Mouse (Mus musculus): ENCODE results near the gene Gab3. TPM values are rescaled to one million over a fixed set of nuclear protein-coding genes. Genes with fewer than 3 reads are reported as not detected.

Gene Gab3
- polyA plus RNA-seq (2016; fragmentation: Nextera tagmentation; extraction: Ambion mirVana), result 0.83 and 1.0 TPM in 2 replicates

GRCm38 (mm10) chrX:75084774-75085508 lies at the start of gene Gab3:
Gene Gab3 (minus strand): TSS chrX:75085458.
- H3K36me3 ChIP-seq, result no peaks in the 10 kb centered on the region
- DNase-seq (ENCODE audit: low spot score), result peak; percentile 40
- H3K9me3 ChIP-seq (replicated peaks), result no peaks in the 10 kb centered on the region
- 0 out of 2 replicates have a peak within 1 kb of the TSS, but pooled peaks have one; percentile 57 for H3K27ac ChIP-seq (replicated peaks)
- H3K4me3 ChIP-seq, result peak within 1 kb of the TSS; percentile 58
- 0 out of 2 replicates have a peak, but pooled peaks cover 3% of the 10 kb centered on the region for H3K4me1 ChIP-seq
- WGBS, result 11% methylated on average over 12 of the region's 17 CpGs
- H3K27me3 ChIP-seq (ENCODE audit: low read depth, poor library complexity, severe bottlenecking), result no peaks in the 10 kb centered on the region

- peak; percentile 80 for DNase-seq (ENCODE audit: low spot score)
- 15% methylated on average over 36 of the region's 36 CpGs for WGBS
Observed at GRCm38 (mm10) chrX:75130467-75131160, 45.4 kb upstream of the Gab3 start, which contains the start of gene Mpp1. Gene Mpp1 (minus strand): TSS chrX:75131016.

DNA sequence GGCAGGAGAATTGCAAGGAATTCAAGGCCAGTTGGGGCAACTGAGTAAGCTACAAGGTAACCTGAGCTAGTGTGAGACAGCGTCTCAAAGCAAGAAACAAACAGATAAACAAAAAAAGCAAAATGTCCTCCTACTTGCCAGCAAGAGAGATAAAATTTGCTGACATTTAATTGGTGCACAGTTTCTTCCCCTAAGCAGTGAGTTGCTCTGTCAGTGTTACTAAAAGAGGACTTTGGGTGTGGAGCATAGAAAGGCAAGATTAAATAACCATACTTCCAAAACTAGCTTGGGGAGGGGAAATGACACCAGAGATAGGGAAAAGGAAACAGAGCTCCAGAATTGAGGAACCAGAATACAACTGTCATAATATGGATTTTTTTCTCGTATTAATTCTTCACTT lies 44.2 kb upstream of the Gab3 start:
- no peak for DNase-seq (ENCODE audit: low spot score)
- no peak overlapping the region for H3K27ac ChIP-seq (replicated peaks)
- WGBS, result 69% methylated on average over 2 of the region's 2 CpGs
- no peak overlapping the region for H3K4me3 ChIP-seq
- H3K36me3 ChIP-seq, result peaks cover 9% of the 10 kb centered on the region
- H3K27me3 ChIP-seq (ENCODE audit: low read depth, poor library complexity, severe bottlenecking), result no peaks in the 10 kb centered on the region
- no peaks in the 10 kb centered on the region for H3K9me3 ChIP-seq (replicated peaks)
- no peaks in the 10 kb centered on the region for H3K4me1 ChIP-seq

More at GRCm38 (mm10) chrX:75130467-75131160, 45.4 kb upstream of the Gab3 start, which contains the start of gene Mpp1:
- H3K4me1 ChIP-seq, result no peaks in the 10 kb centered on the region
- peak within 1 kb of the TSS; percentile 58 for H3K4me3 ChIP-seq
- H3K27ac ChIP-seq (replicated peaks), result peak within 1 kb of the TSS; percentile 79
- no peaks in the 10 kb centered on the region for H3K9me3 ChIP-seq (replicated peaks)
- no peaks in the 10 kb centered on the region for H3K36me3 ChIP-seq
- no peaks in the 10 kb centered on the region for H3K27me3 ChIP-seq (ENCODE audit: low read depth, poor library complexity, severe bottlenecking)

- Histone ChIP-seq H3K9me3 (replicated peaks) (no peaks in the 10 kb centered on the region), H3K4me1 (no peaks in the 10 kb centered on the region)
Observed at GRCm38 (mm10) chrX:75128333-75128980, 43.2 kb upstream of the Gab3 start.

GRCm38 (mm10) chrX:75126893-75127292 lies 41.6 kb upstream of the Gab3 start:
- Histone ChIP-seq H3K36me3 (peaks cover 9% of the 10 kb centered on the region), H3K9me3 (replicated peaks) (no peaks in the 10 kb centered on the region), H3K4me3 (no peak overlapping the region), H3K4me1 (no peaks in the 10 kb centered on the region), H3K27me3 (ENCODE audit: low read depth, poor library complexity, severe bottlenecking) (no peaks in the 10 kb centered on the region), H3K27ac (replicated peaks) (no peak overlapping the region)
- DNase-seq (ENCODE audit: low spot score), result no peak

More at GRCm38 (mm10) chrX:75128333-75128980, 43.2 kb upstream of the Gab3 start:
- Histone ChIP-seq H3K27me3 (ENCODE audit: low read depth, poor library complexity, severe bottlenecking) (no peaks in the 10 kb centered on the region), H3K36me3 (peaks cover 9% of the 10 kb centered on the region), H3K4me3 (no peak overlapping the region), H3K27ac (replicated peaks) (no peak overlapping the region)
- DNase-seq (ENCODE audit: low spot score), result no peak

- 94% methylated on average over 3 of the region's 3 CpGs for WGBS
- Histone ChIP-seq H3K4me1 (no peaks in the 10 kb centered on the region), H3K9me3 (replicated peaks) (no peaks in the 10 kb centered on the region), H3K36me3 (peaks cover 12% of the 10 kb centered on the region), H3K4me3 (no peak overlapping the region), H3K27ac (replicated peaks) (no peak overlapping the region), H3K27me3 (ENCODE audit: low read depth, poor library complexity, severe bottlenecking) (no peaks in the 10 kb centered on the region)
- DNase-seq (ENCODE audit: low spot score), result no peak
Observed at GRCm38 (mm10) chrX:75125606-75126005, 40.3 kb upstream of the Gab3 start.

DNA sequence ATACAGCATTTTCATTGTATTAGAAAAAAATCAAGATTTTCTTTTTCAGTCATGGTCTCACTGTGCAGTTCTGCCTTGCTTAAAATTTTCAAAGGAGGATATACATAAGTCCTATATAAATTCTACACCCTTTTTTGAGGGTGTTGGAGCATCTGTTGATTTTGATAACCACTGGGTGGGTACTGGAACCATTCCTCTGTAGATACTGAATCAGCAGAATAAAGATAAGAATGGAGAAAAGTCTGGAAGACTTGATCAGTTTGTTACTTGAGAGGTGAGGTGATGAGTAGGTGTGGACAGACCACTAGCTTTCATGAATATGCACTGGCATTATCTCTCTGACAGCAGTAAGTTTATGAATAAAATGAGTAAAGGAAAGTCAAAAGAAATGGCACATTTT lies 30.3 kb upstream of the Gab3 start:
- DNase-seq (ENCODE audit: low spot score), result no peak
- H3K9me3 ChIP-seq (replicated peaks), result no peaks in the 10 kb centered on the region
- H3K4me3 ChIP-seq, result no peak overlapping the region
- H3K27ac ChIP-seq (replicated peaks), result no peak overlapping the region
- H3K36me3 ChIP-seq, result peaks cover 10% of the 10 kb centered on the region
- no peaks in the 10 kb centered on the region for H3K4me1 ChIP-seq
- no peaks in the 10 kb centered on the region for H3K27me3 ChIP-seq (ENCODE audit: low read depth, poor library complexity, severe bottlenecking)

- peaks cover 90% of the 10 kb centered on the region for H3K36me3 ChIP-seq
- no peak for DNase-seq (ENCODE audit: low spot score)
- H3K27ac ChIP-seq (replicated peaks), result no peak overlapping the region
- H3K4me1 ChIP-seq, result peaks cover 4% of the 10 kb centered on the region; the same call in 1 of the 2 replicates
- H3K4me3 ChIP-seq, result no peak overlapping the region
- 92% methylated on average over 6 of the region's 6 CpGs for WGBS
- H3K9me3 ChIP-seq (replicated peaks), result no peaks in the 10 kb centered on the region; the same call in 1 of the 2 replicates
- H3K27me3 ChIP-seq (ENCODE audit: low read depth, poor library complexity, severe bottlenecking), result no peaks in the 10 kb centered on the region
Observed at GRCm38 (mm10) chrX:75102293-75102692, 17.0 kb upstream of the Gab3 start.

GRCm38 (mm10) chrX:75098799-75099198 lies 13.5 kb upstream of the Gab3 start:
- no peaks in the 10 kb centered on the region for H3K9me3 ChIP-seq (replicated peaks)
- 90% methylated on average over 8 of the region's 8 CpGs for WGBS
- H3K4me1 ChIP-seq, result peaks cover 6% of the 10 kb centered on the region; the same call in 1 of the 2 replicates
- no peak for DNase-seq (ENCODE audit: low spot score)
- no peak overlapping the region for H3K4me3 ChIP-seq
- no peak overlapping the region for H3K27ac ChIP-seq (replicated peaks)
- H3K27me3 ChIP-seq (ENCODE audit: low read depth, poor library complexity, severe bottlenecking), result no peaks in the 10 kb centered on the region
- H3K36me3 ChIP-seq, result peaks cover 57% of the 10 kb centered on the region

DNA sequence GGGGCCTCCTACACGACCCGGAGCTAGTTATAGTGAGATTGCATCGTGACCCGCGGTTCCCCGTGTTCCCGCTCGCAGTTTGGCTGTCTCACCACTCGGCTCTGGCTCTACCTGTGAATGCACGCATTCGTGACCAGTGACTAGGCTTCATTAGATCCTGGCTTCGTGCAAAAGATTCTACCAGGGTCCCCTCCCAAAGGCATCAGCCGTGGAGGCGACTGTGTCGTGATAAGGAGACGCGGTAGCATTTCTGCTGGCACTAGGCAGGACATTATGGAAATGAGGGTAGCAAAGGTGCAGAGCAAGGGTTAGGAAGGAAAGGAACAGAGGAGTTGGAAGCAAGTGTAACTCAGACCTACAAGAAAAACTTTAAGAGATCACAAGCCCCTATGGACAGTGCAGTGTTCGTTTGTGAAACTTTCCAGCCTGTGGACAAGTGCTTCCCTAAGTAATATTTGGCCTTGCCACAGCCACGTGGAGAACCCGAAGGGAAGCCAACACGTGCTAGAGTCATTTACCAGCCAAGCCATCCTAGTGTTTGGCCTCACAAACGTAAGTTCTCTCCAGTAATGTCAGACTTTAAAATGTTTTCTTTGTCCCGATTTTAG lies 11.0 kb upstream of the Gab3 start:
- Histone ChIP-seq H3K36me3 (peaks cover 32% of the 10 kb centered on the region), H3K4me3 (peak overlapping the region; percentile 64), H3K27ac (replicated peaks) (peak overlapping the region; percentile 89), H3K4me1 (peaks cover 6% of the 10 kb centered on the region; the same call in 1 of the 2 replicates), H3K27me3 (ENCODE audit: low read depth, poor library complexity, severe bottlenecking) (no peaks in the 10 kb centered on the region), H3K9me3 (replicated peaks) (no peaks in the 10 kb centered on the region)
- no peak for DNase-seq (ENCODE audit: low spot score)
- WGBS, result 25% methylated on average over 23 of the region's 23 CpGs

GRCm38 (mm10) chrX:75095369-75096162 lies 10.3 kb upstream of the Gab3 start, which contains the start of gene Dkc1:
Gene Dkc1 (plus strand): TSS chrX:75095854.
- H3K4me1 ChIP-seq, result peaks cover 6% of the 10 kb centered on the region; the same call in 1 of the 2 replicates
- H3K4me3 ChIP-seq, result peak within 1 kb of the TSS; percentile 64
- H3K9me3 ChIP-seq (replicated peaks), result no peaks in the 10 kb centered on the region
- peak within 1 kb of the TSS; percentile 89 for H3K27ac ChIP-seq (replicated peaks)
- 21% methylated on average over 24 of the region's 29 CpGs for WGBS
- peak; percentile 89 for DNase-seq (ENCODE audit: low spot score)
- peaks cover 25% of the 10 kb centered on the region for H3K36me3 ChIP-seq
- H3K27me3 ChIP-seq (ENCODE audit: low read depth, poor library complexity, severe bottlenecking), result no peaks in the 10 kb centered on the region

GRCm38 (mm10) chrX:75085654-75086053 lies 396 bp upstream of the Gab3 start:
- Histone ChIP-seq H3K9me3 (replicated peaks) (no peaks in the 10 kb centered on the region), H3K4me1 (0 out of 2 replicates have a peak, but pooled peaks cover 3% of the 10 kb centered on the region), H3K27ac (replicated peaks) (no peak overlapping the region), H3K4me3 (no peak overlapping the region), H3K36me3 (no peaks in the 10 kb centered on the region), H3K27me3 (ENCODE audit: low read depth, poor library complexity, severe bottlenecking) (no peaks in the 10 kb centered on the region)
- no peak for DNase-seq (ENCODE audit: low spot score)
- 33% methylated on average over 1 of the region's 1 CpGs for WGBS

All from midbrain, embryonic 10.5 days (tissue).